Mouse (Mus musculus) midbrain, postnatal 0 days (tissue): Measurements from ENCODE around the gene Map2k1. TPM values are rescaled to one million over a fixed set of nuclear protein-coding genes. Genes with fewer than 3 reads are reported as not detected.

Experiments
- ATAC-seq: fragments of 200-750 bp; cut with Nextera tagmentation; 2 replicates; pipeline ENCODE4 v1.8.0; 2017; ENCODE audit warnings: moderate number of reproducible peaks, mild to moderate bottlenecking, moderate TSS enrichment, moderate library complexity; ENCODE audit not compliant: low FRiP score
- DNase-seq: peaks from one replicate; pipeline ENCODE4 v3.0.0-alpha.2; 2015; ENCODE audit warnings: low spot score
- H3K27ac ChIP-seq: fragments of 300-500 bp; sonication (generic); 2 replicates; pipeline ENCODE4 v1.5.1; 2014; ENCODE audit warnings: low read depth, mild to moderate bottlenecking, low read length, mixed read lengths
- H3K27me3 ChIP-seq: fragments of 300-500 bp; sonication (generic); 2 replicates; pipeline ENCODE4 v1.6.1; 2014; ENCODE audit warnings: low read length, control low read depth, mixed read lengths; ENCODE audit not compliant: insufficient read depth
- H3K36me3 ChIP-seq: fragments of 300-500 bp; sonication (generic); 2 replicates; pipeline ENCODE4 v1.6.1; 2014; ENCODE audit warnings: low read length, control low read depth, mixed read lengths; ENCODE audit not compliant: insufficient read depth
- H3K4me1 ChIP-seq: fragments of 300-500 bp; sonication (generic); 2 replicates; pipeline ENCODE4 v1.6.1; 2014; ENCODE audit warnings: mild to moderate bottlenecking, control low read depth, antibody characterized with exemption, low read length, mixed read lengths; ENCODE audit not compliant: insufficient read depth
- H3K4me2 ChIP-seq: fragments of 300-500 bp; sonication (generic); 2 replicates; pipeline ENCODE4 v1.6.1; 2014; ENCODE audit warnings: low read depth, mild to moderate bottlenecking, low read length, mixed read lengths; ENCODE audit not compliant: poor library complexity, severe bottlenecking
- H3K4me3 ChIP-seq: fragments of 300-500 bp; sonication (generic); 2 replicates; pipeline ENCODE4 v1.5.1; 2014; ENCODE audit warnings: low read depth, mild to moderate bottlenecking, low read length, moderate library complexity
- H3K9ac ChIP-seq: fragments of 300-500 bp; sonication (generic); replicated peaks from 2 replicates; pipeline ENCODE4 v1.6.1; 2014; ENCODE audit warnings: mild to moderate bottlenecking, low read length, moderate library complexity, mixed read lengths; ENCODE audit not compliant: poor library complexity, severe bottlenecking
- H3K9me3 ChIP-seq: fragments of 300-500 bp; sonication (generic); 2 replicates; pipeline ENCODE4 v1.6.1; 2016; ENCODE audit warnings: low read length, control low read depth
- CTCF ChIP-seq: IDR thresholded peaks from 2 replicates; pipeline ENCODE4 v1.5.1; 2016; ENCODE audit warnings: antibody characterized with exemption, mild to moderate bottlenecking
- WGBS: fragments of 180-500 bp; shearing (Covaris S2); extraction: QIAGEN DNeasy Blood & Tissue Kit; methylation state at CpG from one replicate; pipeline ENCODE4 v1.1.7; 2014; 5-methylcytosine and 5-hydroxymethylcytosine counted together
- polyA plus RNA-seq: library from polyadenylated mRNA; unstranded; fragments of >200 nt; fragmentation: Nextera tagmentation; extraction: Ambion mirVana; gene quantifications from 2 replicates; pipeline ENCODE4 v1.2.1, GENCODE M21; 2015
- total RNA-seq: library from RNA; depleted of rRNA; stranded (reverse); fragments of >200 nt; gene quantifications from 2 replicates; pipeline ENCODE4 v1.2.3, GENCODE M21; 2014

Map2k1 gene
- total and polyA plus RNA-seq, 2 experiments from 2014 or later = 70.6 to 86.9 TPM

DNA sequence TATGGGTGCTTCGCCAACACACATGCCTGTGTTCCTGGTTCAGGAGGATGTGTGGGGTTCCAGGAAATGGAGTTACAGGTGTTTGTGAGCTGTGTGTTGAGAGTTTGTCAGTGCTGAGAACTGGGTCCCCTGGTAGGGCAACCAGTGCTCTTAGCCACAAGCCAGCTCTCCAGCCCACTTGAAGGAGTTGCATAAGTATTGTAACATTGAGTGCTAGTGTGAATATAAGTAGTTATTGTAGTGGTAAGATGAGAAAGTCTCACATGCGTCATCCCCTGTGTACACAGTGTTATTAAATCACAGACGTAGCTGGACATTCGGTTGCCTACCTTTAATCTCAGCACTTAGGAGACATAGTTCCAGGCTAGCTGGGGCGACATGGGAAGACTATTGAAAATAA is 6.5 kb upstream of the Map2k1 start:
- Histone ChIP-seq H3K4me2 (no peak overlapping the region), H3K4me3 (no peak overlapping the region), H3K9me3 (no peaks in the 10 kb centered on the region), H3K9ac (no peak overlapping the region), H3K4me1 (no peaks in the 10 kb centered on the region), H3K27ac (no peak overlapping the region), H3K27me3 (no peaks in the 10 kb centered on the region), H3K36me3 (no peaks in the 10 kb centered on the region)
- no peak for ATAC-seq
- 95% methylated on average over 5 of the region's 5 CpGs for WGBS
- no peak for DNase-seq
- TF ChIP-seq CTCF = no peak

DNA sequence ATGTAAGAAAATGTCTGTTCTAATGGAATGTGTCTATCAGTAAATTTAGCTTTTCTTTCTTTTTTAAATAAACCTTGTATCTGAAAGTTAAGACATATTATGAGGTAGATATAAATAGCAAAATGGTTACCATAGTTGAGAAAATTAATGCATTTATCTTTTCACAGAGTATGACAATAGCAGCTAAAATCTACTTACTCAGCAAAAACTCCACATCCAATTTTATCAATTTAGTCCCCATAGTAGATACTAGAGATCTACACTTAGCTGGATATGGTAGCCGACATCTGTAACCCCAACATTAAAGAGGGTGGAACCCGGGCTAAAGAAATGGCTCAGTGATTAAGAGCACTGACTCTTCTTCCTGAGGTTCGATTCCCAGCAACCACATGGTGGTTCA is 2.8 kb upstream of the Map2k1 start:
- no peak for DNase-seq
- ATAC-seq = no peak
- Histone ChIP-seq H3K4me1 (peaks cover 4% of the 10 kb centered on the region; the same call in 1 of the 2 replicates), H3K9ac (no peak overlapping the region), H3K27me3 (no peaks in the 10 kb centered on the region), H3K4me3 (no peak overlapping the region), H3K27ac (no peak overlapping the region), H3K36me3 (no peaks in the 10 kb centered on the region), H3K9me3 (no peaks in the 10 kb centered on the region), H3K4me2 (no peak overlapping the region)
- WGBS = 91% methylated on average over 3 of the region's 3 CpGs
- TF ChIP-seq CTCF = no peak

DNA sequence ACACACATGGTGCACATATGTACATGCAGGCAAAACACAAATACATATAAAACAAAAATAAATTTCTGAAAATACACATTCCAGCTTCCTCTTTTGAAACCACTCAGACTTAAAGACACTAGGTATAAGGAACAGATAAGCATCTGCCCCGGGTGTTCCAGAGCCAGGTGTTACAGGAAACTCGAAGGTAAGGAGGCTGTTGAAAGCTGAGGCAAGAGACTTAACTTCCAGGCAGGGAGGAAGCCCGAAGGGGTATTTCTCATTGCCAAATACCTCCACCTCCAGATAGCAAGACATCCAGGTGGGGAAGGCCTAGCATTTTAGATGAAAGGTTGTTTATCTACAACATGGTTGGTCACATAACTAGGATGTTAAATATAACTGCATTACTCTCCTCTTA is 2.0 kb upstream of the Map2k1 start:
- Histone ChIP-seq H3K4me1 (peaks cover 4% of the 10 kb centered on the region; the same call in 1 of the 2 replicates), H3K27me3 (no peaks in the 10 kb centered on the region), H3K27ac (no peak overlapping the region), H3K4me2 (no peak overlapping the region), H3K4me3 (no peak overlapping the region), H3K9ac (no peak overlapping the region), H3K9me3 (no peaks in the 10 kb centered on the region), H3K36me3 (no peaks in the 10 kb centered on the region)
- ATAC-seq (no peak), DNase-seq (no peak)
- 90% methylated on average over 3 of the region's 3 CpGs for WGBS
- TF ChIP-seq CTCF = no peak

DNA sequence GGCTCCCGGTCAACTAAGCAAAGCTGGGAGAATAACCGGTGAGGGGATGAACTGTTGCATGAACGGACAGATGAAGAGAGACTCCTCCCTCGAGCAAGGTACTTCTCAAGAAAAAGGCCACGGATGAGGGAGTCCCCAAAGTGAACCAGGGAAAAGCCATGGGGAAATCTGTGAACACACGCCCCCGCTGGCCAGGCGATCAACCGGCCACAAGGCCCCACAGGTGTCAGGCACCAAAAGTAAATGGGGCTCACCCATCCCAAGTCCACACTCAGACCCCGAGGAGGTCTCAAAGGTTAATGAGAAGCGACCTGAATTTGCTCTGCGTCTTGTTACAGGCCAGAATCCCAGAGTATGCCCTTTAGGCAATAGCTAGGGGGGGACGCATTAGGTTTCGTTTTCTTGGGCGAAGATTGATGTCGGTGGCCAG is 825 bp downstream of the Map2k1 start:
- H3K9me3 ChIP-seq = no peaks in the 10 kb centered on the region
- H3K36me3 ChIP-seq = no peaks in the 10 kb centered on the region
- under 1% methylated on average over 15 of the region's 16 CpGs for WGBS
- peaks cover 4% of the 10 kb centered on the region; the same call in 1 of the 2 replicates for H3K4me1 ChIP-seq
- H3K27ac ChIP-seq = peak overlapping the region; percentile 39
- peak overlapping the region; percentile 55 for H3K9ac ChIP-seq
- peak overlapping the region; percentile 91 for H3K4me2 ChIP-seq
- H3K4me3 ChIP-seq = peak overlapping the region; percentile 64
- no peak for TF ChIP-seq CTCF
- no peaks in the 10 kb centered on the region for H3K27me3 ChIP-seq
- ATAC-seq (no peak), DNase-seq (no peak)

DNA sequence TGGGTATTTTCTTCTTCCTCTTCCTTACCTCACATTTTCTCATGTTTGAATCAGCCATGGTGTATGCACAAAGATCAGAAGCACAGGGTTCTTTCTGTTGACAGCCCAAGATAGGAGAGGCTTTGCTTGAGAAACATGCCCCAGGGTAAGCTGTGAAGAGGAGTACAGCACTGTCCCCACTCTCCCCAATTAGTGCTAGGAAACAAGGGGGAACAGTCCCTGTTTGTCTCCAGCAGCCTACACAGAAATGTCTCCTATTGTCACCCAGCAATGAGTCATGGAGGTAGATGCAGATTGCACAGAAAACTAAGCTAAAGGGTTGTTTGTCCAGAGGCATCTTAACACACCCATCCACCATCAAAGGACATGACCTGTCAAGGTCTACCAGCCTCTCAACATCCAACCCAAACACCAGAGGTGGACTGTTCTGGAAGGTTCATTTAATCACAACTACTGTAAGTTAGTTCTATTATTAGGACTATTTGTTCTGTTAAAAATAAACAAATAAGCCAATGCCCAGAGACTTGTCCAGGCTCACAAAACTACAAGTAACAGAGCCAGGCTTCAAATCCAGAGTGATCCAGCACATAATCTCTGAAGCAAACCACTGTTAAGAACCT is 3.2 kb downstream of the Map2k1 start:
- no peak overlapping the region for H3K9ac ChIP-seq

DNA sequence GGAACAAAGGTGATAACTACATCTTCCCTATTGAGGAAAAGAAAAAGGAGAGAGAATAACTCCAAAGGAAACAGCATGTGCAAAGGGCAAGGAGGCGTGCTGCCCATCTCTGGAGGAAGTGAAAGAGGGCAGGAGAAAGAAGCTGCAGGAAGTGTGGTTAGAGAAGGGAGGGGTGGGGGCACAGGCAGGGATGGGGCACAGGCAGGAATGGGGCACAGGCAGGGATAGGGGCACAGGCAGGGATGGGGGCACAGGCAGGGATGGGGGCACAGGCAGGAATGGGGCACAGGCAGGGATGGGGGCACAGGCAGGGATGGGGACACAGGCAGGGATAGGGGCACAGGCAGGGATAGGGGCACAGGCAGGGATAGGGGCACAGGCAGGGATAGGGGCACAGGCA is 4.1 kb downstream of the Map2k1 start:
- DNase-seq (no peak), ATAC-seq (no peak)
- peaks cover 4% of the 10 kb centered on the region; the same call in 1 of the 2 replicates for H3K4me1 ChIP-seq
- no peak overlapping the region for H3K27ac ChIP-seq
- H3K4me3 ChIP-seq = no peak overlapping the region
- TF ChIP-seq CTCF = no peak
- H3K9me3 ChIP-seq = no peaks in the 10 kb centered on the region
- WGBS = 89% methylated on average over 1 of the region's 1 CpGs
- no peaks in the 10 kb centered on the region for H3K36me3 ChIP-seq
- H3K27me3 ChIP-seq = no peaks in the 10 kb centered on the region
- no peak overlapping the region for H3K9ac ChIP-seq
- H3K4me2 ChIP-seq = no peak overlapping the region

More for the DNA sequence above, 3.2 kb downstream of the Map2k1 start:
- H3K4me2 ChIP-seq = no peak overlapping the region
- no peaks in the 10 kb centered on the region for H3K9me3 ChIP-seq
- TF ChIP-seq CTCF = no peak
- no peaks in the 10 kb centered on the region for H3K36me3 ChIP-seq
- ATAC-seq (no peak), DNase-seq (no peak)
- no peak overlapping the region for H3K4me3 ChIP-seq
- no peak overlapping the region for H3K27ac ChIP-seq
- H3K27me3 ChIP-seq = no peaks in the 10 kb centered on the region
- peaks cover 4% of the 10 kb centered on the region; the same call in 1 of the 2 replicates for H3K4me1 ChIP-seq
